Mouse (Mus musculus) G1E (cell line): ENCODE results near the gene Maml2. TPM values are rescaled to one million over a fixed set of nuclear protein-coding genes. Genes with fewer than 3 reads are reported as not detected.

Experiments used
- ATAC-seq: 2 replicates; pipeline ENCODE4 v1.8.0; 2016; ENCODE audit warnings: mild to moderate bottlenecking; ENCODE audit not compliant: insufficient number of reproducible peaks, poor library complexity, low FRiP score, severe bottlenecking; ENCODE audit errors: extremely low read depth
- DNase-seq: peaks from one replicate; pipeline ENCODE4 v3.0.0; 2012; ENCODE audit warnings: low spot score
- H3K27me3 ChIP-seq: 2 replicates; pipeline ENCODE4 v1.6.1; 2012; ENCODE audit warnings: mild to moderate bottlenecking, low read length, inconsistent platforms; ENCODE audit not compliant: insufficient read depth
- H3K36me3 ChIP-seq: replicated peaks from 2 replicates; pipeline ENCODE3; 2012; ENCODE audit warnings: mild to moderate bottlenecking, inconsistent platforms
- H3K4me1 ChIP-seq: 2 replicates; pipeline ENCODE4 v1.6.1; 2012; ENCODE audit warnings: low read depth, low read length, inconsistent platforms, mixed read lengths; ENCODE audit not compliant: insufficient read depth
- H3K4me3 ChIP-seq: 2 replicates; pipeline ENCODE4 v1.5.1; 2012; ENCODE audit warnings: low read depth, mild to moderate bottlenecking, inconsistent platforms, low read length, moderate library complexity, mixed read lengths
- H3K9me3 ChIP-seq: replicated peaks from 2 replicates; pipeline ENCODE4 v1.6.1; 2012; ENCODE audit warnings: inconsistent platforms
- CTCF ChIP-seq: IDR thresholded peaks from 2 replicates; pipeline ENCODE4 v1.5.1; 2012; ENCODE audit warnings: low read depth, low read length, inconsistent platforms, mixed read lengths
- GATA1 ChIP-seq: IDR thresholded peaks from 2 replicates; pipeline ENCODE4 v1.6.1; 2012; ENCODE audit warnings: borderline replicate concordance, low read length, inconsistent platforms, mixed read lengths
- GATA2 ChIP-seq: IDR thresholded peaks from 2 replicates; pipeline ENCODE4 v1.6.1; 2012; ENCODE audit warnings: low read depth, low read length, inconsistent platforms, borderline replicate concordance
- POLR2AphosphoS5 ChIP-seq: IDR thresholded peaks from 2 replicates; pipeline ENCODE4 v1.6.1; 2012; ENCODE audit warnings: low read depth, low read length, inconsistent platforms; ENCODE audit not compliant: insufficient replicate concordance
- TAL1 ChIP-seq: conservative IDR thresholded peaks from 2 replicates; pipeline ENCODE4 v1.6.1; 2012; ENCODE audit warnings: low read depth, low read length, inconsistent platforms, mixed read lengths
- polyA plus RNA-seq: library from polyadenylated mRNA; stranded (reverse); fragments of >175 nt; gene quantifications from 2 replicates; pipeline ENCODE4 v1.2.3, GENCODE M21; 2012
- total RNA-seq, 2 experiments: library from RNA; stranded (forward) in 1 of 2; stranded (reverse) in 1 of 2; fragments of 200-1000 nt in 1 of 2; fragments of >200 nt in 1 of 2; fragmentation: Nextera tagmentation in 1 of 2; gene quantifications; 2 replicates each; pipeline ENCODE4 v1.2.3; 2014 to 2017

Maml2 gene
- total and polyA plus RNA-seq, 3 experiments, result 0.25 to 5.4 (median 1.3) TPM

- TF ChIP-seq POLR2AphosphoS5 (no peak), CTCF (peak; percentile 54; the same call in 1 of the 2 replicates), GATA2 (no peak)
- H3K4me1 ChIP-seq, result peaks cover 8% of the 10 kb centered on the region
- H3K9me3 ChIP-seq, result no peaks in the 10 kb centered on the region
- DNase-seq (peak; percentile 37), ATAC-seq (peak; percentile 34)
- H3K4me3 ChIP-seq, result peak overlapping the region; percentile 42; the same call in 1 of the 2 replicates
- 0 out of 2 replicates have a peak, but pooled peaks cover 2% of the 10 kb centered on the region for H3K27me3 ChIP-seq
- H3K36me3 ChIP-seq, result no peaks in the 10 kb centered on the region
Observed at GRCm38 (mm10) chr9:13716316-13717099, 418.8 kb downstream of the Maml2 start.

DNA sequence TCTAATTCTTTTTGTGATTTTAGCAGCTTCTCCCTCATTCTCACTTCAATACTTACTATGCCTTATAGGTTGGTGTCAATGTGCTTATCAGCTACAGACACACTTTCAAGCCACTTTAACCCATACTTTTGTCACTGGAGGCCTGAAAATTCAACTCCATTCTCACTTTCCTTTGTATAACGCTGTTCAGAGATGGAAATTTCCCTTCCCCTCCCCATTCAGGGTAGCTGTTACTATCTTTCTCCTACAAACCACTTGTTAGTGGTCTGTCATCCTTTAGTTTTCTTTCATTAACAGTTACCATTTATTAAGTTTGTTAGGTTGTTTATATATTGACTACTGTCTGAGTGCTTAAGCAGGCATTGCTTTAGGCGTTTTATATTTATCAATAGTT, 450.6 kb downstream of the Maml2 start, which contains the start of gene Mtmr2:
Mtmr2 (plus strand) TSS at position 7 of the 394 bp plus-strand sequence.
- TF ChIP-seq POLR2AphosphoS5 (no peak), GATA2 (no peak), GATA1 (no peak), CTCF (no peak), TAL1 (no peak)
- DNase-seq (peak; percentile 21), ATAC-seq (peak; percentile 23)
- Histone ChIP-seq H3K4me1 (peaks cover 15% of the 10 kb centered on the region), H3K27me3 (no peaks in the 10 kb centered on the region), H3K4me3 (peak within 1 kb of the TSS; percentile 98), H3K9me3 (no peaks in the 10 kb centered on the region), H3K36me3 (peaks cover 10% of the 10 kb centered on the region)

- peaks cover 14% of the 10 kb centered on the region for H3K36me3 ChIP-seq
- H3K4me3 ChIP-seq, result peak overlapping the region; percentile 98
- DNase-seq (peak; percentile 93), ATAC-seq (peak; percentile 82)
- no peak for TF ChIP-seq CTCF
- TF ChIP-seq GATA1, result no peak
- no peak for TF ChIP-seq POLR2AphosphoS5
- no peak for TF ChIP-seq TAL1
- TF ChIP-seq GATA2, result no peak
- H3K4me1 ChIP-seq, result peaks cover 15% of the 10 kb centered on the region
- no peaks in the 10 kb centered on the region for H3K27me3 ChIP-seq
- H3K9me3 ChIP-seq, result peaks cover 3% of the 10 kb centered on the region; the same call in 1 of the 2 replicates
Observed at GRCm38 (mm10) chr9:13748798-13749674, 451.3 kb downstream of the Maml2 start.

DNA sequence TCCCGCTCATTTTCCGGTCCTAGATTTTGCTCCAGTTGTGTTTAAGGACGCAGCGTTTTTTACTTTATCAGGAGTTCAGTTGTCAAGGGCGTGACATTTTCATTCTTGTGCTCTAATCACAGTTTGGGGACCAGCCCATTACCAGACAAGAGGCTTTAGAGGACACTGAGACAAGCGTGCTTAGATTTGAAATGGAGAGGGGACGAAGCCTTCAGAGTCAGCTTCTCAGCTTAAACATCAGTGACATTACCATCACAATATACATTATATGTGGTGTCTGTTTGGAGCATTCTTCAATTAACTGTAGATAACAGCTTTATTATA, 451.9 kb downstream of the Maml2 start:
- peaks cover 3% of the 10 kb centered on the region; the same call in 1 of the 2 replicates for H3K9me3 ChIP-seq
- TF ChIP-seq CTCF (no peak), GATA2 (no peak), TAL1 (no peak), GATA1 (no peak)
- peaks cover 15% of the 10 kb centered on the region for H3K36me3 ChIP-seq
- no peak for ATAC-seq
- peak; percentile 12 for DNase-seq
- H3K4me1 ChIP-seq, result peaks cover 15% of the 10 kb centered on the region
- peak overlapping the region; percentile 98 for H3K4me3 ChIP-seq
- no peaks in the 10 kb centered on the region for H3K27me3 ChIP-seq

- ATAC-seq (no peak), DNase-seq (no peak)
- H3K9me3 ChIP-seq, result peaks cover 3% of the 10 kb centered on the region; the same call in 1 of the 2 replicates
- H3K4me3 ChIP-seq, result no peak overlapping the region
- H3K4me1 ChIP-seq, result peaks cover 15% of the 10 kb centered on the region
- H3K27me3 ChIP-seq, result no peaks in the 10 kb centered on the region
- H3K36me3 ChIP-seq, result peaks cover 11% of the 10 kb centered on the region
- no peak for TF ChIP-seq POLR2AphosphoS5
- no peak for TF ChIP-seq GATA1
- no peak for TF ChIP-seq GATA2
- no peak for TF ChIP-seq CTCF
- no peak for TF ChIP-seq TAL1
Observed at GRCm38 (mm10) chr9:13752543-13752942, 454.8 kb downstream of the Maml2 start.

Other genes starting within 250 kb of the Maml2 start
- 11.3 and 13.9 TPM in 2 replicates for gene Jrkl, start 52.1 kb upstream of the Maml2 start, total RNA-seq (2014; fragmentation: Nextera tagmentation)
- 10.3 and 11.9 TPM in 2 replicates for gene Jrkl, start 52.1 kb upstream of the Maml2 start, total RNA-seq (2017)
- gene Jrkl, start 52.1 kb upstream of the Maml2 start, polyA plus RNA-seq, result 0.12 and 0.23 TPM in 2 replicates
- gene Ccdc82, start 51.0 kb upstream of the Maml2 start, total RNA-seq (2014; fragmentation: Nextera tagmentation), result 72.8 and 74.6 TPM in 2 replicates
- gene Ccdc82, start 51.0 kb upstream of the Maml2 start, total RNA-seq (2017), result 52.1 and 59.1 TPM in 2 replicates
- 2.2 and 3.6 TPM in 2 replicates for gene Ccdc82, start 51.0 kb upstream of the Maml2 start, polyA plus RNA-seq
- gene Gm17571, start 148.8 kb downstream of the Maml2 start, total RNA-seq (2014; fragmentation: Nextera tagmentation), result not detected in 2 replicates
- not detected in 2 replicates for gene Gm17571, start 148.8 kb downstream of the Maml2 start, total RNA-seq (2017)
- not detected in 2 replicates for gene Gm17571, start 148.8 kb downstream of the Maml2 start, polyA plus RNA-seq